Mouse (Mus musculus): ENCODE data around the gene Ribc1. TPM values are rescaled to one million over a fixed set of nuclear protein-coding genes. Genes with fewer than 3 reads are reported as not detected.

Ribc1 gene
- total RNA-seq (2021) = 1 to 10 TPM; 1.3 to 1.8 TPM
- long read RNA-seq, experiment 1, partial matches to known transcripts = 2 of 5 reads
- long read RNA-seq, experiment 1, other reads (novel, unspliced or antisense) = 1 of 5 reads
- long read RNA-seq, experiment 2 = 0 reads

- DNase-seq = peak; percentile 91
Measured at GRCm38 (mm10) chrX:152016151-152017145, at the start of gene Ribc1, which contains the start of gene Smc1a. TSS of gene Ribc1 (minus strand) at chrX:152016295. TSS of gene Smc1a (plus strand) at chrX:152016428.

GRCm38 (mm10) chrX:152065674-152066073 lies 49.6 kb upstream of the Ribc1 start:
- no peak for DNase-seq

- DNase-seq = no peak
Measured at GRCm38 (mm10) chrX:152054094-152054493, 38.0 kb upstream of the Ribc1 start.

- no peak for DNase-seq
Measured at GRCm38 (mm10) chrX:152052546-152052945, 36.5 kb upstream of the Ribc1 start.

GRCm38 (mm10) chrX:152047230-152047629 lies 31.1 kb upstream of the Ribc1 start:
- DNase-seq = no peak

- DNase-seq = no peak
Measured at GRCm38 (mm10) chrX:152039865-152040264, 23.8 kb upstream of the Ribc1 start.

- no peak for DNase-seq
Measured at GRCm38 (mm10) chrX:152019294-152019693, 3.2 kb upstream of the Ribc1 start.

- no peak for DNase-seq
Measured at GRCm38 (mm10) chrX:152017186-152017585, 1.1 kb upstream of the Ribc1 start.

- no peak for DNase-seq
Measured at GRCm38 (mm10) chrX:152015752-152016150, 344 bp downstream of the Ribc1 start.

GRCm38 (mm10) chrX:152007863-152008262 lies 8.2 kb downstream of the Ribc1 start:
- no peak for DNase-seq

- DNase-seq = no peak
Measured at GRCm38 (mm10) chrX:152002865-152003264, 13.2 kb downstream of the Ribc1 start.

GRCm38 (mm10) chrX:152001737-152002710 lies 14.1 kb downstream of the Ribc1 start, which contains the start of gene Hsd17b10:
TSS of gene Hsd17b10 (plus strand) at chrX:152001845.
- peak; percentile 90 for DNase-seq

- no peak for DNase-seq
Measured at GRCm38 (mm10) chrX:152001182-152001684, 14.9 kb downstream of the Ribc1 start.

- DNase-seq = no peak
Measured at GRCm38 (mm10) chrX:151999006-151999710, 16.9 kb downstream of the Ribc1 start.

Other genes starting within 250 kb of the Ribc1 start
- gene Huwe1, start 215.5 kb downstream of the Ribc1 start, total RNA-seq (2021) = 100 to 1,000 TPM; 152 to 202 TPM
- 100 to 1,000 TPM; 222 to 238 TPM for gene Hsd17b10, start 14.4 kb downstream of the Ribc1 start, total RNA-seq (2021)
- 10 to 100 TPM; 51.9 to 63.2 TPM for gene Smc1a, start 133 bp upstream of the Ribc1 start, total RNA-seq (2021)
- 10 to 100 TPM; 25.3 to 30.0 TPM for gene Iqsec2, start 128.0 kb upstream of the Ribc1 start, total RNA-seq (2021)
- 10 to 100 TPM; 52.9 to 72.5 TPM for gene Kdm5c, start 216.7 kb upstream of the Ribc1 start, total RNA-seq (2021)